Mouse (Mus musculus): ENCODE results near the gene Olfr1186.

DNA sequence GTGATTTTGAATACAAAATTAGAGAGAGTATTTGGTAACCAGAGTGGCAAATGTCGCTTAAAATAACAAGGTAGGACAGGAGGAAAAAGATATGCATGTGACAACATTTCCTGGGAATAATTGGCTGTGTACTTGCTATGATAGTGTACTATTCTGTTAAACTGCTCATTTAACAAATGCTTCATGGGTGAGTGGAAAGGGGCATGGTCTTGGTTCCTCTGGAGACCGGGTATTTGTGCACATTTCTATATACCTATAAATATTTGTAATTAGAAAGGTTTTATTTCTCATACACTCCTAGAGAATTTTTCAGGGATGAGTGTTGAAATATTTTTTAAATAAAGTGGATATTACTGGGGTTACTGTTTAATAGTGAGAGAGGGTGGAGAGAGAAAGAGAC lies at the start of gene Olfr1186:
- TF ChIP-seq POLR2A (IDR thresholded peaks at IDR 0.05; ENCODE audit: borderline replicate concordance, extremely low read depth, insufficient read depth, insufficient read length, poor library complexity, severe bottlenecking) = no peak
- TF ChIP-seq CTCF (IDR thresholded peaks at IDR 0.05; ENCODE audit: borderline replicate concordance, extremely low read depth, insufficient read depth, insufficient read length) = no peak
